Mouse (Mus musculus) hindbrain, embryonic 16.5 days (tissue): ENCODE measurements at regions not wholly inside any gene's neighbourhood (a gene's known extent, or its start where the extent isn't known, plus 50 kb on each side); places are given as distances from the start of the nearest gene placed in this dataset.
A peak's percentile ranks its signal among the peaks of the same experiment; 100 is the strongest.

ENCODE experiments used
- ATAC-seq: fragments of 200-750 bp; cut with Nextera tagmentation; 2 replicates; pipeline ENCODE4 v1.8.0; 2017; ENCODE audit warnings: moderate TSS enrichment, moderate library complexity
- H3K27ac ChIP-seq: fragments of 300-500 bp; sonication (generic); 2 replicates; pipeline ENCODE4 v1.5.1; 2014; ENCODE audit warnings: low read depth, mild to moderate bottlenecking, control low read depth, low read length, moderate library complexity
- H3K27me3 ChIP-seq: fragments of 300-500 bp; sonication (generic); replicated peaks from 2 replicates; pipeline ENCODE4 v1.6.1; 2014; ENCODE audit warnings: low read length; ENCODE audit not compliant: control insufficient read depth, insufficient read depth
- H3K36me3 ChIP-seq: fragments of 300-500 bp; sonication (generic); 2 replicates; pipeline ENCODE4 v1.6.1; 2014; ENCODE audit warnings: mild to moderate bottlenecking, low read length, moderate library complexity, mixed read lengths; ENCODE audit not compliant: control insufficient read depth, insufficient read depth
- H3K4me1 ChIP-seq: fragments of 300-500 bp; sonication (generic); 2 replicates; pipeline ENCODE4 v1.6.1; 2014; ENCODE audit warnings: low read depth, low read length; ENCODE audit not compliant: control insufficient read depth, insufficient read depth
- H3K4me2 ChIP-seq: fragments of 300-500 bp; sonication (generic); 2 replicates; pipeline ENCODE4 v1.6.1; 2014; ENCODE audit warnings: mild to moderate bottlenecking, low read length, control low read depth, moderate library complexity
- H3K4me3 ChIP-seq: fragments of 300-500 bp; sonication (generic); 2 replicates; pipeline ENCODE4 v1.5.1; 2014; ENCODE audit warnings: mild to moderate bottlenecking, low read length, control low read depth, moderate library complexity
- H3K9ac ChIP-seq: fragments of 300-500 bp; sonication (generic); 2 replicates; pipeline ENCODE4 v1.6.1; 2014; ENCODE audit warnings: low read depth, mild to moderate bottlenecking, control low read depth, low read length, moderate library complexity
- H3K9me3 ChIP-seq: fragments of 300-500 bp; sonication (generic); 2 replicates; pipeline ENCODE4 v1.6.1; 2014; ENCODE audit warnings: mild to moderate bottlenecking, low read length, moderate library complexity; ENCODE audit not compliant: control insufficient read depth
- WGBS: fragments of 180-500 bp; shearing (Covaris S2); extraction: QIAGEN DNeasy Blood & Tissue Kit; methylation state at CpG from one replicate; pipeline ENCODE4 v1.1.7; 2014; 5-methylcytosine and 5-hydroxymethylcytosine counted together

DNA sequence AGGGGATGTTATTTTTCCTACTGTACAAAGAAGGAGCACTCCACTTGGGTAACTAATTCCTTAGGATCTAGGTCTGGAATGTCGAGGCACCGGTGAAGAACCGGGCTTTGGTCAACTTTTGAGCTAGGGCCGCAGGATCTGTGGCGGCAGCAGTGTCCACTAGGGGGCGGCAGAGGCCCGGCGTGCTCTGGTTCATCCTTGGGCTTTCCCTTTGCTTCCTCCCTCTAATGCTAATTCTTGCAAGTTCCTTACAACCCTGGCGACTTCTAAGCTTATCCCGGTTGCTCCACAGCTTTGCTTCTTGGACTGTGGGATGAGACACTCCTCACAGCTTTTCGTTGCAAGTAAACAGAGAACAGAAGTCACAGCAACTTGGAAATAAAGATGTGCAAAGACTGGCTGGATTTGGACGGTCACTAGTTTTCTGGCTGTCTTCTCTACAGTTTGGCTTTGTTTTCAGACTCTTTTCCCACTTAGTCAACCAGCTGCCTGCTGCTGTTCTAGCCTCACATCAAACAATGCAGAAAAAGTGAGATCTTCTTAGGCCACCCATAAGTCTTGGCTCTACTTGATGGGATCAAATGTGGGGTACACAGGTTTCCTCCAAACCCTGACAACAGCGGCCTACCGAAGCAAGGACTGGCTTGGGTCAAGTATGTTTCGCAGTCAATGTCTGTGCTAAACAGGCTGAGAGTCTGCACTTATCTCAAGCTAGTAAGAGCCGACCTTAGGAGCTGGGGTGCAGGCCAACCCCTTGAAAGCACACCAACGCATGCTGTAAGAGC, 51.2 kb upstream of the Tmem72 start:
- no peaks in the 10 kb centered on the region for H3K27me3 ChIP-seq
- no peaks in the 10 kb centered on the region for H3K9me3 ChIP-seq
- H3K4me1 ChIP-seq: no peaks in the 10 kb centered on the region
- no peak overlapping the region for H3K27ac ChIP-seq
- H3K4me2 ChIP-seq: no peak overlapping the region
- WGBS: 37% methylated on average over 17 of the region's 17 CpGs
- H3K4me3 ChIP-seq: no peak overlapping the region
- no peak overlapping the region for H3K9ac ChIP-seq
- ATAC-seq: peak; percentile 42; the same call in 1 of the 2 replicates
- H3K36me3 ChIP-seq: no peaks in the 10 kb centered on the region

- no peak overlapping the region for H3K27ac ChIP-seq
These were observed 58.4 kb upstream of the Tmem72 start for GRCm38 (mm10) chr6:116774954-116775675.

GRCm38 (mm10) chr6:116786553-116787335, 70.0 kb upstream of the Tmem72 start:
- ATAC-seq: no peak
- Histone ChIP-seq H3K4me3 (no peak overlapping the region), H3K4me2 (no peak overlapping the region), H3K36me3 (no peaks in the 10 kb centered on the region), H3K4me1 (no peaks in the 10 kb centered on the region), H3K27ac (no peak overlapping the region), H3K9me3 (peaks cover 3% of the 10 kb centered on the region), H3K27me3 (no peaks in the 10 kb centered on the region), H3K9ac (no peak overlapping the region)
- WGBS: 50% methylated on average over 3 of the region's 3 CpGs

More at GRCm38 (mm10) chr6:116774954-116775675, 58.4 kb upstream of the Tmem72 start:
- no peak for ATAC-seq
- H3K4me3 ChIP-seq: no peak overlapping the region
- no peaks in the 10 kb centered on the region for H3K36me3 ChIP-seq
- H3K9ac ChIP-seq: no peak overlapping the region
- no peaks in the 10 kb centered on the region for H3K4me1 ChIP-seq
- WGBS: 78% methylated on average over 12 of the region's 12 CpGs
- no peak overlapping the region for H3K4me2 ChIP-seq
- H3K27me3 ChIP-seq: no peaks in the 10 kb centered on the region
- no peaks in the 10 kb centered on the region for H3K9me3 ChIP-seq

- WGBS: 79% methylated on average over 4 of the region's 4 CpGs
- Histone ChIP-seq H3K4me1 (no peaks in the 10 kb centered on the region), H3K4me3 (no peak overlapping the region), H3K27ac (no peak overlapping the region), H3K36me3 (no peaks in the 10 kb centered on the region), H3K4me2 (no peak overlapping the region), H3K27me3 (no peaks in the 10 kb centered on the region), H3K9me3 (no peaks in the 10 kb centered on the region), H3K9ac (no peak overlapping the region)
- ATAC-seq: no peak
These were observed 76.7 kb upstream of the Tmem72 start for GRCm38 (mm10) chr6:116793321-116793960.

GRCm38 (mm10) chr6:116793961-116794336, 77.2 kb upstream of the Tmem72 start:
- no peak overlapping the region for H3K4me3 ChIP-seq
- H3K27me3 ChIP-seq: no peaks in the 10 kb centered on the region
- H3K9ac ChIP-seq: no peak overlapping the region
- 74% methylated on average over 9 of the region's 9 CpGs for WGBS
- H3K27ac ChIP-seq: no peak overlapping the region
- no peaks in the 10 kb centered on the region for H3K4me1 ChIP-seq
- no peaks in the 10 kb centered on the region for H3K9me3 ChIP-seq
- H3K4me2 ChIP-seq: no peak overlapping the region
- ATAC-seq: no peak
- no peaks in the 10 kb centered on the region for H3K36me3 ChIP-seq

GRCm38 (mm10) chr6:116821215-116821912, 104.7 kb upstream of the Tmem72 start:
- H3K4me1 ChIP-seq: peaks cover 10% of the 10 kb centered on the region
- no peaks in the 10 kb centered on the region for H3K36me3 ChIP-seq
- H3K27ac ChIP-seq: peak overlapping the region; percentile 75
- no peak overlapping the region for H3K4me3 ChIP-seq
- no peak overlapping the region; the same call in 1 of the 2 replicates for H3K9ac ChIP-seq
- no peaks in the 10 kb centered on the region for H3K9me3 ChIP-seq
- H3K27me3 ChIP-seq: no peaks in the 10 kb centered on the region
- H3K4me2 ChIP-seq: peak overlapping the region; percentile 30; the same call in 1 of the 2 replicates
- 27% methylated on average over 12 of the region's 12 CpGs for WGBS
- peak; percentile 85 for ATAC-seq

GRCm38 (mm10) chr6:116822605-116823004, 105.9 kb upstream of the Tmem72 start:
- Histone ChIP-seq H3K9ac (no peak overlapping the region), H3K36me3 (no peaks in the 10 kb centered on the region)

GRCm38 (mm10) chr6:116825628-116826027, 108.9 kb upstream of the Tmem72 start:
- Histone ChIP-seq H3K27ac (no peak overlapping the region), H3K36me3 (no peaks in the 10 kb centered on the region), H3K27me3 (no peaks in the 10 kb centered on the region), H3K9ac (no peak overlapping the region), H3K9me3 (no peaks in the 10 kb centered on the region), H3K4me2 (no peak overlapping the region), H3K4me3 (no peak overlapping the region), H3K4me1 (peaks cover 10% of the 10 kb centered on the region)
- 87% methylated on average over 2 of the region's 2 CpGs for WGBS
- ATAC-seq: no peak

More at GRCm38 (mm10) chr6:116822605-116823004, 105.9 kb upstream of the Tmem72 start:
- 95% methylated on average over 6 of the region's 6 CpGs for WGBS
- H3K4me1 ChIP-seq: peaks cover 10% of the 10 kb centered on the region
- no peaks in the 10 kb centered on the region for H3K9me3 ChIP-seq
- no peaks in the 10 kb centered on the region for H3K27me3 ChIP-seq
- no peak overlapping the region for H3K4me2 ChIP-seq
- ATAC-seq: no peak
- no peak overlapping the region for H3K4me3 ChIP-seq
- no peak overlapping the region for H3K27ac ChIP-seq
